Mouse (Mus musculus) hematopoietic stem cell, adult 5-6 weeks (primary cell): ENCODE data around the gene Dclk3. TPM values are rescaled to one million over a fixed set of nuclear protein-coding genes. Genes with fewer than 3 reads are reported as not detected.

Experiments used
- ATAC-seq, 2 experiments: fragments of 125-278 bp in 1 of 2; replicated peaks in 1 of 2; 2 replicates each; pipeline ENCODE4 v1.8.0; 2016 to 2017; ENCODE audit warnings: inconsistent platforms in 2 of 2, mild to moderate bottlenecking in 2 of 2, moderate number of reproducible peaks in 2 of 2, low read depth in 1 of 2, moderate TSS enrichment in 1 of 2; ENCODE audit not compliant: low FRiP score in 2 of 2, poor library complexity in 2 of 2, severe bottlenecking in 2 of 2, insufficient read depth in 1 of 2, low TSS enrichment in 1 of 2
- total RNA-seq: library from RNA; stranded (forward); fragments of 172-1452, 232-1000 nt; gene quantifications from 2 replicates; pipeline ENCODE4 v1.2.3, GENCODE M21; 2017

The Dclk3 gene
- total RNA-seq, 1 experiment from 2014 or later: not detected

DNA sequence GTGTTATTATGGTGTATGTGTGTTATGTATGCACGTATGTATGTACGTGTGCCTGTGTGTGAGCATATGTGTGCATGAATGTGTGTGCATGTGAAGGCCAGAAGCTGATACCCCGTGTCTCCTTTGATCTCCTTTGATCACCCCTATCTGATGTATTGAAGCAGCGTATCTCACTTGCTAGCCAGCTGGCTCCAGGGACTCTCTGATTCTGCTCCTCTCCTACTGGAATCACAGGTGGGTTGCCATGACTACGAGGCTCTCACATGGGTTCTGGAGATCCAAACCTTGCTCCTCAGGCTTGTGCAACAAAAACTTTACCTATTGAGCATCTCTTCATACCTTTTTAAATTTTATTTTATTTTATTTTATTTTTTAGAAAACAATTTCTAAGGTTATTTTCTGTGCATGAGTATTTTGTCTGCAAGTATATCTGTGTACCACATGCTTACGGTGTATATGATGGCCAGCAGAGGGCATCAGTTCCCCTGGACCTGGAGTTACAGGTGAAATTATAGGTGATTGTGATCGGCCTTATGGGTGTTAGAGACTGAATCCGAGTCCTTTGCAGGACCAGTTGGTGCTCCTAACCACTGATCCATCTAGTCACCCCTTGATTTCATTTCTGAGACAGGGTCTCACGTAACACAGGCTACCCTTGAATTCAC is 10.9 kb upstream of the Dclk3 start:
- no peak for ATAC-seq

DNA sequence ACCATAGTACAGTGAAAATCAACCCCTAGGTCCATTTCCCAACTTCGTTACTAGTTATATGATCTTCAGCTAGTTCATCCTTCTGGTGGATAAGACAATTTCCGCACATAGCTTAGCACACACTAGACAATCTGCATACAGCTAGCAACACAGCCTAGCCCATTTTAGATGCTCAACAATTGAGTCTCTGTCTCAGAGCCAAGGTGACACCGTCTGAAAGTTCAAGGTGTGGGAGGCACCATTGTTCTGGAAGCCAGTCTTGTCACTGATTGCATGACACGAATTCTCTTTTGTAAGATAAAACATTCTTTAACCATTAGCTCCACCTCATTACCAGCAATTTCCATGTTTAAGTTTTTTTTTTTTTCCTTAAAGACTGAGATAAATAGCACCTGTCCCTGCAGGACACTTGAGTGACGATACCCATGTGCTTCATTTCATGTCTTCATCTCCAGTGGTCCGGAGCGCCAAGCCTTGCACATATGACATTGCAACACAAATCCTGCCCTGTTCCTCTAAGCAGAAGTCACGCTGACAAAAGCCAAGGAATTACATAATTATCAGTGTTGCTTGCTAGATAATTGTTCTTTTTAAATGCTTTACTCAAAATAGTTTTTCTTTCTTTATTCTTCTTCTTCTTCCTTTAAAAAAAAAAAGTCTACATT is 10.1 kb upstream of the Dclk3 start:
- peak in 1 of 2 experiments; percentile 32; a peak in 1 of 4 replicates for ATAC-seq

DNA sequence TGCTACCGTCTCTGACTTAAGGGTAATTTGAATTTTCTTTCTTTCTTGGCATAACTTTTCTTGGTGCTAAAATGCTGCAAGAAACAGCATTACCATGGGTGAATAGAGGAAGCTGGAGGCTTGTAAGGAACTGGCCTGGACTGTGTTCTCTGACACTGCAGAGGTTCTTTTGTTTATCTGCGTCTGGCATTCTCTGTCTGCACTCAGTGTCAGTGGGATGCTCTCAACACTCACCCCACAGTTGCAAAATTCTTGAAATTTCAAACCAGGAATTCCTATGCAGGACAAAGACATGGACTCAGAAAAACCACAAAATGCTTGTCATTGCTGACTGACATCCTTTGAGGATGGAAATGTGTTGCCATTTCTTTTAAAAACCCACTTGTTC is 9.5 kb upstream of the Dclk3 start:
- no peak for ATAC-seq

DNA sequence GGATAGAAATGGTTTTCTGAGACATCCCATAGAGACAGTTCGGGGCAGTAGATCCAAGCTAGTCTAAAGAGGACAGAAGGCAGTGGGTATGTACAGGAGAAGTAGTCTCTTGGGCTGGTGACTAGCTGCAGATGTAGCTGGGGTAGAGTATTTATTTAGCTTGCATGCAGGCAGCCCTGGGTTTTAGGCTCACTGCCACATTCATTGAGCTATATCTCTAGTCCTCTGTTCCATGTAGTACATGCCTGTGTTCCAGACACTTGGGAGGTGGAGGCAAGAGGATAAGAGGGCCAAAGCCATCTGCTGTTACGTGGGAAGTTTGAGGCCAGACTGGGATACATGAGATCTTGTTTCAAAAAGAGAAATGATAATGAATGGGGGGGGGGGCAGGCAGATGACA is 3.5 kb upstream of the Dclk3 start:
- ATAC-seq: no peak

DNA sequence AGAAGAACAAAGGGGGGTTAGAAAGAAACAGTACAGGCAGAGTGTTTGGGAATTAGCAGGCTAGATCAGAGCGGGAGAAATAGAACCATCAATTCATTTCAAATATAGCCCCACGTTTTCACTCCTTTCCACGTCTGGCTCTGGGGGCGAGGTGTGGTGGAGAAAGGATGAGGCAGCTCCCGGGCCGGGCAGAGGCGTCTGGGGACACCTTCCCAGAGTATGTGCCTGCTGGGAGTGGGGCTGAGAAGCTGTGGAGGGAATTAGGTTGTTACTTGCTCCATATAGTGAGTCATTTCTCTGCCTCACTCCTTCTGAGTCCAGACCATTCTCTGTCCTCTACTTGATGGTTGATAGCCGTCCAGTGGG is 938 bp downstream of the Dclk3 start:
- ATAC-seq: no peak

DNA sequence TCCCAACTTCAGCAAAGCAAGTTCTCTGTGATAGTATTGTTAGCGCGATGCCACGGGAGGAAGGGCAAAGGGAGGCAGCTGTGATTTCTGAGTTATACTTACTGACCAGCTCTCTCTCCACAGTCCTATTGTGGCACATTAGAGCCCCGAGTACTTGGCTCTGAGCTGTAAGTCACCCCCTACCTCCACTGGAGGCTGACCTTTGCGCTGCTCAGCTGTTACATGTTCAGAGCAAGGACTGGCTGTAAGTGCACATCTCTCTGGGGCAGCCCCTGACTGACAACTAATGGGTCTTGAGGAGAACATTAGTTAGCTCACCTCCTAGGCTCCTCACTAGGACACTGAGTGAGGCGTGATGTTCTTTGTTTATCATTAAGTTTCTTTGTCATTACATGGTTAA is 1.6 kb downstream of the Dclk3 start:
- no peak for ATAC-seq

DNA sequence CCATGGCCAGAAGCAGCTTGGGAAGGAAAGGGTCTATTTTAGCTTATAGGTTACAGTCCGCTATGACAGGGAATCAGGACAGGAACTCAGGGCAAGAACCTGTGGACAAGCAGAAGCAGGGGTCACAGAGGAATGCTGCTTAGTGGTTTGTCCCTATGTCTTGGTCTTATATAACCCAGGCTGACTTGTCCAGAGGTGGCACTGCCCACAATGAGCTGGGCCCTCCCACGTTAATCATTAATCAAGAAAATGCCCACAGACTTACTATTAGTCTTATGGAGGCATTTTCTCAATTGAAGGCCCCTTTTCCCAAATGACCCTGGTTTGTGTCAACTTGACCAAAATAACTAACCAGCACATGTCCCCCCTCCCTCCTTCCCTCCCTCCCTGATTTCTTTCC is 2.3 kb downstream of the Dclk3 start:
- ATAC-seq: no peak

DNA sequence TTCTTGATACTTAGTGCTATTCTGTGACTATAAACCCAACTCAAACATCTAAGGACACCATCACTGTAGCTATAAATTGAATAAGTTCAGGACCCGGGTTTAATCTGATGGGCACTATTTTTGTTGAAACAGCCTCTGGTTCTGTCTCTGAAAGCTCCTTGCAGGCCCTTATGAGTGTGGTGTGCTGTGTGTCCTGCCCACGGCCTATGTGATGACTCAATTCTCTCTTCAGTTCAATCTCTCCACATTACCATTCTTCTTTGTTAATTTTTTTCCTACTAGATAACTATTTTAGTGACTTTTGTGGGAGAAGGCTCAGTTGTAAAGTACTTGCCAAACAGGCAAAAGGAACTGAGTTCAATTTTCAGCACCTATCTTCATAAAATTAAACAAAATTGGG is 7.3 kb downstream of the Dclk3 start:
- no peak for ATAC-seq

DNA sequence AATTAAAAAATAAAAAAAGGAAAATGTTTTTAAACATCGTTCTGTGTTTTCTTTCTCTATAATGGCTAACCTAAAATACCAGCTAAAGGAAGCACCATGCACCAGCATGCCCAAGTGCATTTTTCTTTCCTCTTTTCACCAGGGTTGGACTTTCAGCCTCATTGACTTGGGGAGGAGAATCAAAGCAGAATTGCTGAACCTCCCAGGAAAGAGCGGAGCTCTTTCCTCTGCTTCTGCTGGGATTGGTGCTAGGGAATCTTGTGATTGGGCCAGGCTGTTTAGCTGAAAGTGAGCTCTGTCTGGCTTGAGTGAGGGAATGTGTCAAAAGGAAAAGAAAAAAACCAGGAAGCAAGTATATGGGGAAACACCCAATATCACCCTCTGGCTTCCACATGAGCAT is 10.1 kb downstream of the Dclk3 start:
- no peak for ATAC-seq

DNA sequence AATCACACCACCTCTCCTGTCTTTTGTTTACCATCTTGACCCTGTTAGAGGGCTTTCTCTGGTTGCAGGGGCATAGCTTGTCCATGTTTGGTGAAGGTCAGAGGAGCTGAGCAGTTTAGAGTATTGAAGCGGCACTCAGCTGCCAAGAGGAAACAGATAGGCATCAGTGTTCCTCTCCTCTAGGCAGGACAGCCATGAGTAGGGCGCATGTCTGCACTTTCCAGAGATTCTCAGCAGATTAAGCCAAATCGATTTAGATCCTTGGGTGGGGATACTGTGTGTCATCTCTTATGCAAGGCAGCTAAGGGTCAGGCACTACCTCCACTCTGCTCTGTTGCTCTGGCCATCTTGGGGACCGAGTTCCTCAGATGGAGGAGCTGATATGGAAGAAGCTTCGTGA is 11.0 kb downstream of the Dclk3 start:
- no peak for ATAC-seq

DNA sequence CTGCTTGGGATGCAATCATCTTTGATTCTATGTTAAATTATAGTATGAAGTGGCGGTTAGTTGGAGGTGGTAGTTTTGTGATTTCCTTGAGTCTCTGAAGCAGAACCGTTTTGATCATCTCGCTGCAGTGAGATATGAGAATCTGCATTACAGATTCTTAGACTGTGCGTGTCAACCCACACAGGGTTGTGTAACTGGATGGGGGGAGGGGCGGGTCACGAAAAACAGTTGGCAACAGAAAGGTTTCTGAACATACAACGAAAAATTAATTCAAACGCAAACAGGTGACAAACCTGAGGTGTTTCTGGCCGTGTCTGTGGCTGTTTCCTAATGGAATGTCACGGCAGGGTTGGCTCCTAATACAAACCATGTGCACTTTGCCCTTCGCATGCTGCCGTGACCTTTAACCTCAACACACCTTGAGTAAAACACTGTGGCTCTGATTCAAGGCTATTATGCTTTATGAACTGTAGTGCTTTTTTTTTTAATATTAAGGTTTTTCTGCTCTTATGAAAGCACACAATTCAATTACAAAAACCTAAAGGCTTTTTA is 12.0 kb downstream of the Dclk3 start:
- no peak for ATAC-seq

DNA sequence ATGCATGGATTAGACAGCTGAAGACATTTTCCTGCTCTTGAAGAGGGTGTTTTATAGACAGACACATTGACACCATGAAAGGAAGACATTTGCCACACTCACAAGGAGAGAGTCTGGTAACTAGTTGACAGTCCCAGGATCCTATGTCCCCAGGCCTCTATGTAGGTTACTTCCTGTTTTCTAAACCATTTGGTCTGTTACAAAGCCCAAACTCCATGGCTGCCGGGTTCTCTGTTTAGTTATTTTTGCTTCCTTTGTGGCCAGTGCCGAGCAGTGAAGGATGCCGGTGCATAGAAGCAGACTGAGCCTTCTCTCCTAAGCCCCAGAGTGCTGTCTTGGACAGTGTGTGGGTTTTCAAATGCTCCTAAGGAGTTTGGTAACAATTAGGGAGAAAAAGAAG is 15.0 kb downstream of the Dclk3 start:
- ATAC-seq: peak; percentile 42 to 69; a peak in 2 of 4 replicates

DNA sequence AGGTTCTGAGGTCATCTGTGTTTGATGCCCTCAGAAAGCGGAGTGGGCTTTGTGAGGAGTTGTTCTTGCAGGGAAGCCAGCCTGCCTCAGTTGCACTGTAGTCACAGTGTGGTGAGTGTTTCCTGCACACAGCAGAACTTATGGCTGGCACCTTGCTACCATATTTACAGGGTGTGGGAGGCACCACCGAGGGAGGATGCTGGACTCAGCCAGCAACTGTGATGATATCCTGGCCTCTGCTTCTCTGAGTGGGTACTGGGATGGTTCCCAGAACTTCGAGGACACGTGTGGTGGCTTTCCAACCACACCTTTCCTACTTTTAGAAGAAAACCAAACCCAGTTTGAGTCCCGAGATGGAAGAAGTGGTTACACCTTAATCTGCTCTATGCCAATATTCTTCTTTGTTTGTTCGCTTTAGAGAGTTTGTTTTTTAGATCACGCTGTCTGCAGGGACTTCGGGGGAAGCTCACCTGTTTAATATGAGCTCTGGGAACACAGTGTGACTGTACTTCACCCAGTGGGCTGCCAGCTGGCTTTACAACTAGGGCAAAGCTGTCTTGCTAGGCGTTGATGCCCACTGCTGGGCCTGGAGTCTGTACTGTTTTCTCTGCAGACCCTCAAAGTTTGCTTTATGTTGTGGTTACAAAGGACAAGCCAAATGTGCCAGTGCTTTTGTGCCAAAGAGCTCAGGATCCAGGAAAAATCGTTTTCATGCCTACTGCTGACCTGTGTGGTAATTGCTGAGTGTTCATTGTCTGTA is 18.5 kb downstream of the Dclk3 start:
- ATAC-seq: no peak

DNA sequence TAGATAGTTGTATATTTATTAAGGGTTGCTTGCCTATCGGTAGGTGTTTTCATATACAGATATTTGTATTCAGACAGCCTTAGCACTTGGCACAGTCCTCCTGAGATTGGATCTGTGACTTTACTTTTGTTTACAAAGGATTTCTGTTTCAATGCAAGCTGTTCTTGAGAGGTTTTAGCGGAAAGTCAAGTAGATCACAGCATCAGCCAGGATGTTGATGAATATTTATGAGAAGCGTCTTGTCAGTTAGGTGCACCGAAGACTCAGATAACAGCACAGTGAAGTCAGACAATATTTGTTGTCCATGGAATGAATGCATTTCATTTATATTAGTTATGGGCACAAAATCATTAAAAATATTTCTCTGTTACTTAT is 19.0 kb downstream of the Dclk3 start:
- no peak for ATAC-seq

DNA sequence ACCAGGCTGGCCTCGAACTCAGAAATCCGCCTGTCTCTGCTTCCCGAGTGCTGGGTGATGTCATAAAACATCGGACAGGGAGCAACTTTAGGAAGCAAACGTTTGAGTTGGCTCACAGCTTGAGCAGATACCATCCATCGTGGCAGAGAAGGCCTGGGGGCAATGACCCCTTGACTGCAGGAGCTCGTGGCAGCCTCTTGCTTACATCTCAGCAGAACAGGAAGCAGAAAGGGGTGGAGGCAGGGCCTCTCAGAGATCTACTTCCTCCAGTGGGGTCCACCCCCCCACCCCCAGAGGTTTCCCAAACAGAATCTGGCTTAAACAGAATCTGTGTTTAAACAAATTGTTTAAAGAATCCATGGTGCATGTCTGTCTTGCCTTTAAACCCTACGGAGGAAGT is 20.6 kb downstream of the Dclk3 start:
- peak; percentile 48 to 62; a peak in 1 of 4 replicates for ATAC-seq

DNA sequence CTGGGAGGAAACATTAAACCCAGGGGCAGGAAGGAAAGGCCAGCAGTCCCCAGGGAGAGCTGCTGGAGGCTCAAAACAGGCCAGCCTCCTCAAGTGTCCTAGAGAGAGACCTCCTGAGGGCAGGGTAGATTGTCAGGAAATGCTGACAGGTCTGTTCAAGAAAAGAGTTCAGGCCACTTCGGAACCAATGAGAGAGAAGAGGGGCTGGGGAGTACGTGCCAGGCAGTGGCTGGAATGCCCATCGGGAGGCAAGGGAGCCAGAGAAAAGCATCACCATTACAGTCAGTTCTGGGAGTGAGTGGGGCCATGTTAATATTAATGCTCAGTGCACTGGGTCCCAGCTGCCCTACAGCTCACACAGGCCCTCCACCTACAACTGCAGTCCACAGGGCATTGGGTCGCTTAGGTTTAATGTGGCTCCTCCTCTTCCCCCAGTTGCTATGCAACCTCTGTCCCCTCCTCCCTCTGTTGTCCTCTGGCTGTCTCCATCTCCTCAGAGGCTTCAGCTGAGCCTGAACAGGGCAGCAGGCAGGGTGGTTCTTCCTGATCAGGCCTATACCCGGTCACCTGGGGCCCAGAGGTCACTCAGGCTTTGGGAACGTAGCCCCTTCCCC is 21.4 kb downstream of the Dclk3 start:
- no peak for ATAC-seq

DNA sequence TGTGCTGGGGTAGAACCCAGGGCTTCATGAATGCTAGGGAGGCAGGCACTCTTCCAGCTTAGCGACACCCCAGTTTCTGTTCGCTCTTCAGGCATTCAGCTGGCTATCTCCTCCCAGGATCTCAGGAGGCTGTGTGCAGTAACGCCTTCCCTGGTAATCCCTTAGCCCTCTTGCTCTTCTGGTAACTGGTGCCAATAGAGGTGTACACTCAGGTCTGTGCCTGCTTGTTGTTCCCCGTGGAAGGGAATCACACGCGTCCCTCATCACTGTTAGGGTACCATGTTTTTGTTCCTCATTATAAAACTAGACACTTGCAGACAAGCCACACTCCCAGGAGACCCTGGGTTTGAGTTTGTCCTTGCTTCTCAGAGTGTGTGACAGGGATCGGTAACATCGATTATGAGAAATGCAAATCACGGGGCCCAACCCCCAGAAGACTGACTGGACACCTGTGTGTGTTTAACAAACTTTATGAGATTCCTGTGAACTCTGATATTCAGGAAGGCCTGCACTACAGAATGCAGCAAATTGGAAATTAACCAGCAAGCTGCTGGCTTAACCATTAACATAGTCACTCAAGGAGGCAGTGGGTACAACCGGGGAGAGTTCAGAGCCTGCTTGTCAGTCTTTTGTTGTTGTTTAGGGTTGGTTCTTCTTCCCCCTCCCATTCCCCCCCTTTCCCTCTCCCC is 22.7 kb downstream of the Dclk3 start:
- no peak for ATAC-seq
